Mouse (Mus musculus): ENCODE data around the gene Pecr. TPM values are rescaled to one million over a fixed set of nuclear protein-coding genes. Genes with fewer than 3 reads are reported as not detected.
"Not testable (repeated sequence)": the region's sequence is repeated elsewhere in the genome, so short reads cannot be mapped to it uniquely, and the experiment has no call there.

The Pecr gene
- polyA plus RNA-seq, 1 experiment from 2014 or later: 3.0 TPM

- 43% methylated on average over 3 of the region's 3 CpGs for WGBS (ENCODE audit: missing documents)
- H3K79me2 ChIP-seq (ENCODE audit: inconsistent target): no peaks in the 10 kb centered on the region
- no peak overlapping the region for H3K4me3 ChIP-seq (ENCODE audit: inconsistent target)
- H3K36me3 ChIP-seq (ENCODE audit: inconsistent target): no peaks in the 10 kb centered on the region
- H3K27ac ChIP-seq: no peak overlapping the region
Measured at GRCm38 (mm10) chr1:72228974-72229373, 55.1 kb downstream of the Pecr start.

- 93% methylated on average over 5 of the region's 5 CpGs for WGBS (ENCODE audit: missing documents)
- Histone ChIP-seq H3K36me3 (ENCODE audit: inconsistent target) (no peaks in the 10 kb centered on the region), H3K27ac (no peak overlapping the region), H3K79me2 (ENCODE audit: inconsistent target) (no peaks in the 10 kb centered on the region), H3K4me3 (ENCODE audit: inconsistent target) (no peak overlapping the region)
Measured at GRCm38 (mm10) chr1:72227546-72227945, 56.6 kb downstream of the Pecr start.

- 74% methylated on average over 3 of the region's 4 CpGs for WGBS (ENCODE audit: missing documents)
- Histone ChIP-seq H3K36me3 (ENCODE audit: inconsistent target) (no peaks in the 10 kb centered on the region), H3K27ac (no peak overlapping the region), H3K79me2 (ENCODE audit: inconsistent target) (no peaks in the 10 kb centered on the region), H3K4me3 (ENCODE audit: inconsistent target) (no peak overlapping the region)
Measured at GRCm38 (mm10) chr1:72226887-72227481, 57.1 kb downstream of the Pecr start.

- H3K4me3 ChIP-seq (ENCODE audit: inconsistent target): no peak overlapping the region
- WGBS (ENCODE audit: missing documents): 10% methylated on average over 9 of the region's 18 CpGs
- H3K36me3 ChIP-seq (ENCODE audit: inconsistent target): no peaks in the 10 kb centered on the region
- H3K27ac ChIP-seq: no peak overlapping the region
- H3K79me2 ChIP-seq (ENCODE audit: inconsistent target): no peaks in the 10 kb centered on the region
Measured at GRCm38 (mm10) chr1:72226172-72226886, 57.8 kb downstream of the Pecr start.

- H3K79me2 ChIP-seq (ENCODE audit: inconsistent target); H3K36me3 ChIP-seq (ENCODE audit: inconsistent target); H3K27ac ChIP-seq: not testable (repeated sequence)
- H3K4me3 ChIP-seq (ENCODE audit: inconsistent target): peak overlapping the region; percentile 18; the same call in 1 of the 2 replicates
- 4% methylated on average over 15 of the region's 31 CpGs for WGBS (ENCODE audit: missing documents)
Measured at GRCm38 (mm10) chr1:72225720-72226171, 58.4 kb downstream of the Pecr start.

GRCm38 (mm10) chr1:72225054-72225718 is 58.9 kb downstream of the Pecr start:
- 23% methylated on average over 13 of the region's 13 CpGs for whole genome bisulfite sequencing (ENCODE audit: missing documents)
- H3K36me3 ChIP-seq (ENCODE audit: inconsistent target): no peaks in the 10 kb centered on the region
- peak overlapping the region; percentile 18; the same call in 1 of the 2 replicates for H3K4me3 ChIP-seq (ENCODE audit: inconsistent target)
- no peaks in the 10 kb centered on the region for H3K79me2 ChIP-seq (ENCODE audit: inconsistent target)
- H3K27ac ChIP-seq: no peak overlapping the region

- H3K79me2 ChIP-seq (ENCODE audit: inconsistent target): no peaks in the 10 kb centered on the region
Measured at GRCm38 (mm10) chr1:72220008-72220407, 64.1 kb downstream of the Pecr start.

GRCm38 (mm10) chr1:72219116-72219515 is 65.0 kb downstream of the Pecr start:
- Histone ChIP-seq H3K36me3 (ENCODE audit: inconsistent target) (no peaks in the 10 kb centered on the region), H3K4me3 (ENCODE audit: inconsistent target) (no peak overlapping the region), H3K79me2 (ENCODE audit: inconsistent target) (no peaks in the 10 kb centered on the region), H3K27ac (no peak overlapping the region)
- WGBS (ENCODE audit: missing documents): 84% methylated on average over 2 of the region's 2 CpGs

More at GRCm38 (mm10) chr1:72220008-72220407, 64.1 kb downstream of the Pecr start:
- Histone ChIP-seq H3K27ac (no peak overlapping the region), H3K36me3 (ENCODE audit: inconsistent target) (no peaks in the 10 kb centered on the region), H3K4me3 (ENCODE audit: inconsistent target) (no peak overlapping the region)
- WGBS (ENCODE audit: missing documents): 42% methylated on average over 4 of the region's 4 CpGs

- no peak overlapping the region for H3K27ac ChIP-seq
- 96% methylated on average over 2 of the region's 2 CpGs for WGBS (ENCODE audit: missing documents)
- no peaks in the 10 kb centered on the region for H3K79me2 ChIP-seq (ENCODE audit: inconsistent target)
- no peaks in the 10 kb centered on the region for H3K36me3 ChIP-seq (ENCODE audit: inconsistent target)
- H3K4me3 ChIP-seq (ENCODE audit: inconsistent target): no peak overlapping the region
Measured at GRCm38 (mm10) chr1:72218626-72219025, 65.5 kb downstream of the Pecr start.

- no peaks in the 10 kb centered on the region for H3K79me2 ChIP-seq (ENCODE audit: inconsistent target)
- no peak overlapping the region for H3K4me3 ChIP-seq (ENCODE audit: inconsistent target)
- H3K36me3 ChIP-seq (ENCODE audit: inconsistent target): no peaks in the 10 kb centered on the region
- WGBS (ENCODE audit: missing documents): 92% methylated on average over 7 of the region's 7 CpGs
- no peak overlapping the region for H3K27ac ChIP-seq
Measured at GRCm38 (mm10) chr1:72216761-72217160, 67.4 kb downstream of the Pecr start.

GRCm38 (mm10) chr1:72215174-72215573 is 68.9 kb downstream of the Pecr start:
- H3K4me3 ChIP-seq (ENCODE audit: inconsistent target): no peak overlapping the region
- H3K36me3 ChIP-seq (ENCODE audit: inconsistent target): no peaks in the 10 kb centered on the region
- no peak overlapping the region for H3K27ac ChIP-seq
- no peaks in the 10 kb centered on the region for H3K79me2 ChIP-seq (ENCODE audit: inconsistent target)
- WGBS (ENCODE audit: missing documents): 83% methylated on average over 4 of the region's 4 CpGs

- Histone ChIP-seq H3K36me3 (ENCODE audit: inconsistent target) (no peaks in the 10 kb centered on the region), H3K79me2 (ENCODE audit: inconsistent target) (no peaks in the 10 kb centered on the region), H3K4me3 (ENCODE audit: inconsistent target) (no peak overlapping the region), H3K27ac (no peak overlapping the region)
- 12% methylated on average over 7 of the region's 7 CpGs for WGBS (ENCODE audit: missing documents)
Measured at GRCm38 (mm10) chr1:72214470-72214961, 69.6 kb downstream of the Pecr start.

GRCm38 (mm10) chr1:72213954-72214353 is 70.2 kb downstream of the Pecr start:
- no peak overlapping the region for H3K4me3 ChIP-seq (ENCODE audit: inconsistent target)
- WGBS (ENCODE audit: missing documents): 97% methylated on average over 3 of the region's 3 CpGs

GRCm38 (mm10) chr1:72211701-72212699 is 72.1 kb downstream of the Pecr start, which contains the start of gene Mreg:
Gene Mreg (minus strand): TSS chr1:72212307.
- WGBS (ENCODE audit: missing documents): 1% methylated on average over 89 of the region's 89 CpGs
- no peaks in the 10 kb centered on the region for H3K79me2 ChIP-seq (ENCODE audit: inconsistent target)
- H3K4me3 ChIP-seq (ENCODE audit: inconsistent target): no peak within 1 kb of the TSS
- H3K36me3 ChIP-seq (ENCODE audit: inconsistent target): no peaks in the 10 kb centered on the region
- H3K27ac ChIP-seq: no peak within 1 kb of the TSS

More at GRCm38 (mm10) chr1:72213954-72214353, 70.2 kb downstream of the Pecr start:
- no peaks in the 10 kb centered on the region for H3K79me2 ChIP-seq (ENCODE audit: inconsistent target)
- no peaks in the 10 kb centered on the region for H3K36me3 ChIP-seq (ENCODE audit: inconsistent target)
- no peak overlapping the region for H3K27ac ChIP-seq
